Mouse (Mus musculus): Measurements from ENCODE around the gene Ly75. TPM values are rescaled to one million over a fixed set of nuclear protein-coding genes. Genes with fewer than 3 reads are reported as not detected.

Gene Ly75
- total RNA-seq, 2 experiments from 2014 or later = 0.56 to 1.5 TPM

Other genes starting within 250 kb of the Ly75 start
- 10 to 100 TPM; 68.9 to 75.9 TPM for gene Baz2b, start 173.5 kb downstream of the Ly75 start, total RNA-seq (2021)
- 10 to 100 TPM; 42.6 to 45.2 TPM for gene March7, start 173.4 kb downstream of the Ly75 start, total RNA-seq (2021)
- gene Cd302, start 98.8 kb downstream of the Ly75 start, total RNA-seq (2021) = 10 to 100 TPM; 36.3 to 36.9 TPM
- gene Pla2r1, start 170.0 kb upstream of the Ly75 start, total RNA-seq (2021) = 1 to 10 TPM; 3.6 to 3.9 TPM